Mouse (Mus musculus): Measurements from ENCODE around the gene Olfr1220.

Olfr1220 gene

DNA sequence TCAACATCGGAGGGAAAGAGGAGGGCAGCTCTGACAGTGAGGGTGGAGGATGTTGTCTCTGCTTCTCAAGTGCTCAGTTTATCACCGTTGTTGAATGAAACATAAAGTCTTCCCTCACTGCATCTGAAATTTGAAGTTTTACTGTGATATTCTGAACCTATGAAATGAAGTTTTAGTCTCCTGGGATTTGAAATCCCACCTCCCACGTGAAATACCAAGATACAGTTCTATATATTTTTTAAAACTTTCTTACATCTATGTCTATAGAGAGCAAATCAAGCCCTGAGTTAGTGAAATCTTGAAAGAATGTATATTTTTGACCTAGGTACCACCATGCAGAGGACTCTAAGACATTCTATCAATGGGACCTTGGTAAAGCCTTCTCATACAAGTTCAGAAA is at the start of gene Olfr1220:
Gene Olfr1220 (minus strand): TSS at position 101 of the 400 bp plus-strand sequence.
- no peak for DNase-seq (ENCODE audit: low read depth, low spot score)

DNA sequence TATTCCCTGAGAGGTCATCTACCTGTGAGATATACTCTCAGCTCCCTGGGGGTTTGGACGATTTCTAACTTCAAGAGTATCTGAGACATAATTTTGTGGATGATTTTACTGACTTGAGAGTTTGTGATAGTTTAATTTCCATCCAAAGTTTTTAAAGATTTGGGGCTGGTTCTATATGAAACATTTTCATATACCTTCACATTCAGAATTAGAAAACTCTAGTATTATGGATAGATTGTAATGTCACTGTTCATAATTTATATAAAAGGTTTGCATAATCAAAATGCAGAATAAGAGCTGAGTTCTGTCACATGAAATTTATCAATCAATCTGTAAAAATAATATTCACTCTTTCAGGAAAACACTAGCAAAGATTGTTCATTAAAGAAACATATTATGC is 44.8 kb upstream of the Olfr1220 start, which contains the start of gene Olfr1223:
Gene Olfr1223 (minus strand): TSS at position 101 of the 400 bp plus-strand sequence.
- no peak for DNase-seq (ENCODE audit: low read depth, low spot score)

DNA sequence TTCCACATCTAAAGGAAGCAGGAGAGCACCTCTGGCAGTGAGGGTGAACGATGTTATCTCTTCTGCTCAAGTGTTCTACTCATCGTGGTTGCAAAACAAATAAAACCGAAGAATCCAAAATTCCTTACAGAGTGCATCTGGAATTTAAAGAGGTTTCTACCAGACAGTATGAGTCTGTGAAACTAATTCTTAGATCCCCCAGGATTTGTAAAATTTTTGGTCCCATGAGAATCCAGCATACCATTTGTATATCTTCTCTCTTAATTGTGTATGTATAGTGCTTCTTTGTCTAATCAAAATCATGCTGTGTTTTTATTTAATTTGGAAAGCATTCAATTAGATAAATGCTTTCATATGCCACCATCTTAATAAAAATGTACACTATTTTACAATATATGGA is 26.3 kb upstream of the Olfr1220 start, which contains the start of gene Olfr1222:
Gene Olfr1222 (minus strand): TSS at position 101 of the 400 bp plus-strand sequence.
- no peak for DNase-seq (ENCODE audit: low read depth, low spot score)

DNA sequence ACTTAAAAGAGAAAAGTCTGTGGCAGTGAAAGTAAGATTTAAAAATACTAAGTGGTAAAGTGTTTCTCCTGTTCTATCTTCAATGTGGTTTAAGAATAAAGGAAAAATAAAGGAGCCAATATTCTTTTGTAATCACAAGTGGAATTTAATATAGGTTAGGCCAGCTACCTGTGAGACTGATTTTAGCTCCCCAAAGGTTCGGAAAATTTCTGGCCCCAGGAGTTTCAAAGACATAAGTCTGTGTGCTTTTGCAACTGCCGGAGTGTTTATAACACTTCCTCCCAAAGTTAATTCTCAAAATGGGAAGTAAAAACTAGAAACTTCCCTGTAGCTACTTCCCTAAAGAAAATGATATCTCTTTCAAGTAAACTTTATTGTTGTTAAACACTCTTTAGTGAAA is 10.5 kb upstream of the Olfr1220 start, which contains the start of gene Olfr1221:
Gene Olfr1221 (minus strand): TSS at position 101 of the 400 bp plus-strand sequence.
- no peak for DNase-seq (ENCODE audit: low read depth, low spot score)

DNA sequence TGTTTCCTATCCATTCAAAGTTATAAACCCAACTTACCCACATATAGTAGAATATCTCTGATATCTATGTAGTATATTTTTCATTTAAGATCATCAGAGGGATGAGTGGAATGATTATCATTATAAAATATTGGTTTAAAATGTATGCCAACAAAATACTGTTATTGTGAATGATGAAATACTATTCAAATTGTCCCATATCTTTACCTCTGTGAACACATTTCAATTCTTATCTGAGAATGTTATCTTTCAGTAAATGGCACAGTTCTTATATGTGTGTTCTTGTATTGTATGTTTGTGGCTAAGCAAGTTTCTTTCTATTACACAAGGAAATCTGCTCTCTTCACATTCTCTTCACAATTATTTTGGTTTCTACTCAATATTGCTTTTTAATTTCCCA is 984 bp downstream of the Olfr1220 start:
- DNase-seq (ENCODE audit: low read depth, low spot score): no peak

DNA sequence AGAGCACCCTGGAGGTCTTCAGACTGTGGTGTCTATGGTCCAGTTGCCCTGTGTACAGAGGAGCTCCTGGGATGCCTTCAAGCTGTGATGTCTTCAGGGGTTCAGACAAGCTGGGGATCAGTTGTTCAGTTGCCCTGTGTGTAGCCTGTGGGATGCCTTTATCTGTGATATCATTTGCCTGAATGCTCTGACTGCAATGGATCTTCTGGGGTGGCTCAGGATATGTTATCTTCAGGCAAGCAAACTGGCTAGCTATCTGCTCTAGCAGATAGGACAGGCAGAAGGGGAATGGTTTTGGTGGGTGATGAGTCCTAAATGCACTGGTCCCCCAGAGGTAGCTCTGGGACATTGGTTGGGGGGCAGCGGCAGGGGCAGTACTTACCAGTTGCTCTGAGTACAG is 12.8 kb downstream of the Olfr1220 start:
- DNase-seq (ENCODE audit: low read depth, low spot score): no peak

DNA sequence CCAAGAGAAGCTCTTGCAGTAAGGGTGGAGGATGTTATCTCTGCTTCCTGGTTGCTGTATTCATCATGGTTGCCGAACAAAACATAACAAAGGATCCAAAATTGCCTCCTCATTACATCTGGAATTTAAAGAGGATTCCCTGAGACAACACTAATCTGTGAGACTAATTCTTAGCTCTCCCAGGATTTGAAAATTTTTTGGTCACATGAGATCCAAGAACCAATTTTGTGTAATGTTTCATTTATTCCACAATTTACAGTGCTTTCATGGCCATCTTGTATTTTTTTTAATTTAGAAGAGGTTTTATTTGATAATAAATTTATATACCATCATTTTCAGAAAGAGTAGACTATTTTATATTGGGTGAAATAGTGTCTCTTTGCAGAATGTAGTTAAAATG is 23.2 kb downstream of the Olfr1220 start, which contains the start of gene Olfr1219:
Gene Olfr1219 (minus strand): TSS at position 101 of the 400 bp plus-strand sequence.
- no peak for DNase-seq (ENCODE audit: low read depth, low spot score)

DNA sequence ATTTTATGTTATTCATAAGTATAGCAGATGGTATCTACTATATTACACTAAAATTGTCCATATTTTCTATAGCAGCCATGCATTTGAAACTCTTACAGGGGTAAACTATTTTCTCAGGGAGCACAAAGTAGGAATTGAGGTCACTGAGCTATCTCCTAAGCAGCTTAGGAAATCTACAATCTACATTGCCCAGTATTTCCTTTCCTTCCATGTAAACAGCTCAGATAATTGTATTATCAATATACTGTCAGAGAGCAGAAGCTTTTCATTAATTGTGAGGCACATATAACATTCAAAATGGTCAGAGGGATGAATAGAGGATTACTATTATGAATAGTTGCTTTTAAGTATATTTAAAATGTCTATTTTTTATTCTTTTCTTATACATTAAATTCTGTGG is 25.1 kb downstream of the Olfr1220 start:
- no peak for DNase-seq (ENCODE audit: low read depth, low spot score)

DNA sequence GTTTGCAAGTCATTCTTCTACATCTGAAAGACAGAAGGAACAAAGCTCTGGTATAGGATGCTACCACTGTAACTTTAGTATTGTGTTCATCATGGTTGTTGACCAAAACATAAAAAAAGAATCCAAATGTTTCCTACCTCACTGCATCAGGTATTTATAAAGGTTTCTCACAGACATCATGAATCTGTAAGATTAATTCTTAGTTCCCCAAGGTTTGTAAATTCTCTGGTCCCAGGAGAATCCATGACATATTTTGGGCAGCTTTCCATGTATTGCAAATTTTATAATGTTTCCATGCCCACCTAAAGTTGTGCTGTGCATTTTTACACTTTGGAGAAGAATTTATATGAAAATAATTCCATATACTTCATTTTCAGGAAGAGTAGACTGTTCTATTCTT is 45.5 kb downstream of the Olfr1220 start, which contains the start of gene Olfr1218:
Gene Olfr1218 (minus strand): TSS at position 101 of the 400 bp plus-strand sequence.
- DNase-seq (ENCODE audit: low read depth, low spot score): no peak

Measured in A20 (cell line).